11 mouse cellular contexts compared by ENCODE assay signal in genomic region chr16:18213689-18214088, GRCm38 (mm10). TPM values are rescaled to one million over a fixed set of nuclear protein-coding genes. Genes with fewer than 3 reads are reported as not detected.
DNase-seq lines count a peak whose midpoint lies in the region; ATAC-seq and TF ChIP-seq lines count a peak whose summit lies in the region.
"Had no signal": no experiment of that assay in that cellular context is flagged by ENCODE, and none has a peak within 500 bp of the region (broad histone marks: within the 10 kb centered on the region; RNA-seq: fewer than 3 reads in every experiment).

No protein-coding gene starts in this region.

- DNase-seq in liver, embryonic 11.5 days (ENCODE audit: low spot score) = no peak
- peak; percentile 65 to 80 for DNase-seq in frontal cortex, postnatal 36 days (ENCODE audit: low spot score in 2 of 2)
- DNase-seq in limb, embryonic 14.5 days (ENCODE audit: low spot score) = no peak
- peak; percentile 70 to 78 for DNase-seq in right cerebral cortex, postnatal 36 days (ENCODE audit: low spot score in 2 of 2)
- DNase-seq in T-cell, adult 2 months (ENCODE audit: low spot score) = no peak
- no peak for DNase-seq in adrenal gland, adult 18-20 months (ENCODE audit: low spot score in 2 of 2)
- no peak for DNase-seq in kidney, adult 11 months
- DNase-seq: thymus, postnatal 4 days had no signal

- H3K36me3 ChIP-seq in liver, embryonic 12.5 days = no peaks in the 10 kb centered on the region
- H3K36me3 ChIP-seq in liver, embryonic 11.5 days (ENCODE audit: control insufficient read depth, insufficient read depth, low read length) = no peaks in the 10 kb centered on the region
- no peaks in the 10 kb centered on the region for H3K36me3 ChIP-seq in limb, embryonic 14.5 days (ENCODE audit: control insufficient read depth, insufficient read depth, low read length)
- H3K36me3 ChIP-seq: liver, embryonic 15.5 days had no signal

- H3K4me2 ChIP-seq in liver, embryonic 12.5 days = no peak overlapping the region
- H3K4me2 ChIP-seq in liver, embryonic 11.5 days = no peak overlapping the region
- no peak overlapping the region for H3K4me2 ChIP-seq in limb, embryonic 14.5 days (replicated peaks; ENCODE audit: low read depth, low read length, severe bottlenecking)
- H3K4me2 ChIP-seq: liver, embryonic 15.5 days had no signal

- TF ChIP-seq POLR2A in limb, embryonic 14.5 days (IDR thresholded peaks at IDR 0.05; ENCODE audit: borderline replicate concordance, extremely low read depth, insufficient read depth, insufficient read length) = no peak

- WGBS in liver, embryonic 12.5 days (ENCODE audit: insufficient replicate concordance) = 53% methylated on average over 6 of the region's 6 CpGs
- 62% methylated on average over 6 of the region's 6 CpGs for WGBS in liver, embryonic 11.5 days
- 43% methylated on average over 6 of the region's 6 CpGs for WGBS in limb, embryonic 14.5 days

- H3K9me3 ChIP-seq in liver, embryonic 12.5 days (replicated peaks) = no peaks in the 10 kb centered on the region
- H3K9me3 ChIP-seq in liver, embryonic 11.5 days (ENCODE audit: control insufficient read depth, low read length) = no peaks in the 10 kb centered on the region
- no peaks in the 10 kb centered on the region for H3K9me3 ChIP-seq in limb, embryonic 14.5 days (ENCODE audit: control insufficient read depth, low read length)
- H3K9me3 ChIP-seq: liver, embryonic 15.5 days had no signal

- ATAC-seq in liver, embryonic 12.5 days = 0 out of 2 replicates have a peak, but pooled peaks have one; percentile 19
- ATAC-seq in liver, embryonic 11.5 days (replicated peaks; ENCODE audit: low FRiP score) = no peak
- 0 out of 2 replicates have a peak, but pooled peaks have one; percentile 16 for ATAC-seq in limb, embryonic 14.5 days (ENCODE audit: low FRiP score, low read depth)

- H3K9ac ChIP-seq in liver, embryonic 12.5 days = no peak overlapping the region
- H3K9ac ChIP-seq in liver, embryonic 11.5 days (ENCODE audit: low read depth, low read length) = no peak overlapping the region
- H3K9ac ChIP-seq in limb, embryonic 14.5 days (ENCODE audit: low read depth, low read length, severe bottlenecking) = no peak overlapping the region
- H3K9ac ChIP-seq: liver, embryonic 15.5 days had no signal

- H3K4me3 ChIP-seq in liver, embryonic 12.5 days = no peak overlapping the region
- no peak overlapping the region for H3K4me3 ChIP-seq in liver, embryonic 11.5 days (ENCODE audit: low read depth, low read length)
- no peak overlapping the region for H3K4me3 ChIP-seq in limb, embryonic 14.5 days (replicated peaks; ENCODE audit: low read length)
- H3K4me3 ChIP-seq: erythroblast, embryonic 14.5 days; liver, embryonic 15.5 days had no signal

- H3K4me1 ChIP-seq in liver, embryonic 12.5 days = no peaks in the 10 kb centered on the region
- H3K4me1 ChIP-seq in liver, embryonic 11.5 days (replicated peaks; ENCODE audit: control insufficient read depth, insufficient read depth, low read length) = no peaks in the 10 kb centered on the region
- no peaks in the 10 kb centered on the region for H3K4me1 ChIP-seq in limb, embryonic 14.5 days (ENCODE audit: control insufficient read depth, insufficient read depth, low read length)

- H3K27ac ChIP-seq in liver, embryonic 12.5 days = no peak overlapping the region
- H3K27ac ChIP-seq in liver, embryonic 11.5 days (ENCODE audit: low read depth, low read length) = no peak overlapping the region
- H3K27ac ChIP-seq in limb, embryonic 14.5 days (replicated peaks; ENCODE audit: low read depth, low read length) = no peak overlapping the region
- H3K27ac ChIP-seq: liver, embryonic 15.5 days had no signal

- peaks cover 34% of the 10 kb centered on the region for H3K27me3 ChIP-seq in liver, embryonic 12.5 days (replicated peaks)
- H3K27me3 ChIP-seq in liver, embryonic 11.5 days (replicated peaks; ENCODE audit: control insufficient read depth, insufficient read depth, low read length) = no peaks in the 10 kb centered on the region
- H3K27me3 ChIP-seq in limb, embryonic 14.5 days (ENCODE audit: control insufficient read depth, insufficient read depth, low read length) = no peaks in the 10 kb centered on the region

RNA-seq across cellular contexts. Expression of gene Ccdc188, which starts 4.0 kb away (rescaled TPM):
- not detected in 2 replicates for polyA plus RNA-seq in liver, embryonic 12.5 days (2016; fragmentation: Nextera tagmentation; extraction: Ambion mirVana)
- not detected in 2 replicates for polyA plus RNA-seq in liver, embryonic 11.5 days (2014; fragmentation: Nextera tagmentation; extraction: Ambion mirVana)
- not detected in 2 replicates for polyA plus RNA-seq in limb, embryonic 14.5 days (2012; rRNA removed)
- not detected in 2 replicates for polyA plus RNA-seq in limb, embryonic 14.5 days (2014; fragmentation: Nextera tagmentation; extraction: Ambion mirVana)
- total RNA-seq in adrenal gland, adult 18-20 months (2021) = not detected
- polyA plus RNA-seq: erythroblast, embryonic 14.5 days; liver, embryonic 15.5 days had no signal

RNA-seq across cellular contexts. Expression of gene Zdhhc8, which starts 21.2 kb away (rescaled TPM):
- 4.3 and 4.9 TPM in 2 replicates for polyA plus RNA-seq in liver, embryonic 12.5 days (2016; fragmentation: Nextera tagmentation; extraction: Ambion mirVana)
- 7.7 and 7.8 TPM in 2 replicates for polyA plus RNA-seq in liver, embryonic 11.5 days (2014; fragmentation: Nextera tagmentation; extraction: Ambion mirVana)
- polyA plus RNA-seq in limb, embryonic 14.5 days (2012; rRNA removed) = 68.2 and 103 TPM in 2 replicates
- polyA plus RNA-seq in limb, embryonic 14.5 days (2014; fragmentation: Nextera tagmentation; extraction: Ambion mirVana) = 23.1 and 25.3 TPM in 2 replicates
- 10 to 100 TPM; 20.6 to 21.2 TPM for total RNA-seq in adrenal gland, adult 18-20 months (2021)

RNA-seq across cellular contexts. Expression of gene Trmt2a, which starts 34.8 kb away (rescaled TPM):
- polyA plus RNA-seq in liver, embryonic 12.5 days (2016; fragmentation: Nextera tagmentation; extraction: Ambion mirVana) = 88.8 and 96.5 TPM in 2 replicates
- 127 and 130 TPM in 2 replicates for polyA plus RNA-seq in liver, embryonic 11.5 days (2014; fragmentation: Nextera tagmentation; extraction: Ambion mirVana)
- polyA plus RNA-seq in limb, embryonic 14.5 days (2012; rRNA removed) = 108 and 117 TPM in 2 replicates
- 83.6 and 87.2 TPM in 2 replicates for polyA plus RNA-seq in limb, embryonic 14.5 days (2014; fragmentation: Nextera tagmentation; extraction: Ambion mirVana)
- total RNA-seq in adrenal gland, adult 18-20 months (2021) = 10 to 100 TPM; 41.8 to 44.1 TPM

RNA-seq across cellular contexts. Expression of gene Ranbp1, which starts 34.8 kb away (rescaled TPM):
- polyA plus RNA-seq in liver, embryonic 12.5 days (2016; fragmentation: Nextera tagmentation; extraction: Ambion mirVana) = 595 and 610 TPM in 2 replicates
- polyA plus RNA-seq in liver, embryonic 11.5 days (2014; fragmentation: Nextera tagmentation; extraction: Ambion mirVana) = 943 and 989 TPM in 2 replicates
- polyA plus RNA-seq in limb, embryonic 14.5 days (2012; rRNA removed) = 164 and 276 TPM in 2 replicates
- polyA plus RNA-seq in limb, embryonic 14.5 days (2014; fragmentation: Nextera tagmentation; extraction: Ambion mirVana) = 524 and 542 TPM in 2 replicates
- 100 to 1,000 TPM; 114 to 143 TPM for total RNA-seq in adrenal gland, adult 18-20 months (2021)

RNA-seq across cellular contexts. Expression of gene Gm49776, which starts 44.4 kb away (rescaled TPM):
- polyA plus RNA-seq in liver, embryonic 12.5 days (2016; fragmentation: Nextera tagmentation; extraction: Ambion mirVana) = 1.7 TPM in 1 of 2 replicates, not detected in the other
- 1.5 and 4.1 TPM in 2 replicates for polyA plus RNA-seq in liver, embryonic 11.5 days (2014; fragmentation: Nextera tagmentation; extraction: Ambion mirVana)
- polyA plus RNA-seq in limb, embryonic 14.5 days (2012; rRNA removed) = 0.53 TPM in 1 of 2 replicates, not detected in the other
- polyA plus RNA-seq in limb, embryonic 14.5 days (2014; fragmentation: Nextera tagmentation; extraction: Ambion mirVana) = 3.4 TPM in 1 of 2 replicates, not detected in the other
- total RNA-seq in adrenal gland, adult 18-20 months (2021) = not detected
- polyA plus RNA-seq: erythroblast, embryonic 14.5 days; liver, embryonic 15.5 days had no signal

Comparison
In these comparisons a context has a peak if more than half of its experiments do, and no peak if none do; other contexts are left out.
1. DNase-seq: peak in frontal cortex, postnatal 36 days (2 of 2) and right cerebral cortex, postnatal 36 days (2 of 2); none in liver, embryonic 11.5 days (single experiment), limb, embryonic 14.5 days (single experiment), T-cell, adult 2 months (single experiment), adrenal gland, adult 18-20 months (0 of 2) and kidney, adult 11 months (single experiment).